Mouse (Mus musculus) left cerebral cortex, postnatal 25 days (tissue): ENCODE measurements around the gene Gm20920. TPM values are rescaled to one million over a fixed set of nuclear protein-coding genes. Genes with fewer than 3 reads are reported as not detected.
"Not testable (repeated sequence)": the region's sequence is repeated elsewhere in the genome, so short reads cannot be mapped to it uniquely, and the experiment has no call there.

ENCODE experiments used
- DNase-seq, 2 experiments: peaks; one replicate each; pipeline ENCODE4 v3.0.0; 2022; ENCODE audit warnings: low spot score in 2 of 2, mixed read lengths in 1 of 2
- intact Hi-C: fragments of 180-260 bp; cut with DNase I; formaldehyde crosslinking; loops from one replicate; pipeline ENCODE4 v1.15.1; 2025
- total RNA-seq, 2 experiments: library from RNA; stranded (reverse); gene quantifications; 2 replicates each; pipeline ENCODE4 v1.2.3; 2021

Gene Gm20920
- not detected for total RNA-seq

- intact Hi-C loops, result not testable (repeated sequence)
Observed at GRCm38 (mm10) chrY:51851820-51852219, at the start of gene Gm20920. TSS of gene Gm20920 (plus strand) at chrY:51852120.

More at GRCm38 (mm10) chrY:51851820-51852219, at the start of gene Gm20920:
- DNase-seq, result not testable (repeated sequence)
